Mouse (Mus musculus) cerebellum, adult 2 months (tissue): Measurements from ENCODE around the gene 1700003F12Rik.

ENCODE experiments used
- CTCF ChIP-seq: fragments of 200-500 bp; IDR thresholded peaks from 2 replicates; pipeline ENCODE4 v1.5.1; 2011; ENCODE audit warnings: low read depth, mild to moderate bottlenecking, control low read depth, low read length, moderate library complexity, borderline replicate concordance; ENCODE audit not compliant: insufficient read depth
- POLR2A ChIP-seq: fragments of 200-500 bp; IDR thresholded peaks from 2 replicates; pipeline ENCODE4 v1.6.1; 2011; ENCODE audit warnings: low read length, control low read depth, borderline replicate concordance; ENCODE audit not compliant: insufficient read depth

- TF ChIP-seq CTCF (no peak), POLR2A (no peak)
Measured at GRCm38 (mm10) chr2:154571266-154571665, 24.4 kb downstream of the 1700003F12Rik start.
